Mouse (Mus musculus) 3T3-L1 (cell line): Measurements from ENCODE around the gene Csk.

Experiments used
- DNase-seq: peaks from one replicate; pipeline ENCODE4 v3.0.0-alpha.2; 2015; ENCODE audit warnings: low read depth, low spot score

Csk gene

GRCm38 (mm10) chr9:57653283-57653682 is at the start of gene Csk:
Gene Csk (minus strand): TSS chr9:57653631.
- no peak for DNase-seq

- peak; percentile 15 for DNase-seq
These were observed 45.2 kb upstream of the Csk start for GRCm38 (mm10) chr9:57698466-57699150.

- DNase-seq = no peak
These were observed 43.9 kb upstream of the Csk start for GRCm38 (mm10) chr9:57697380-57697779.

- no peak for DNase-seq
These were observed 43.2 kb upstream of the Csk start for GRCm38 (mm10) chr9:57696380-57697285.

- no peak for DNase-seq
These were observed 40.7 kb upstream of the Csk start for GRCm38 (mm10) chr9:57694108-57694507.

- no peak for DNase-seq
These were observed 35.2 kb upstream of the Csk start for GRCm38 (mm10) chr9:57688606-57689005.

GRCm38 (mm10) chr9:57688158-57688557 is 34.7 kb upstream of the Csk start:
- peak; percentile 13 for DNase-seq

- DNase-seq = no peak
These were observed 34.3 kb upstream of the Csk start, which contains the start of gene Cyp1a1 for GRCm38 (mm10) chr9:57687751-57688150. Gene Cyp1a1 (plus strand): TSS chr9:57687928.

GRCm38 (mm10) chr9:57686011-57686410 is 32.6 kb upstream of the Csk start:
- no peak for DNase-seq

GRCm38 (mm10) chr9:57683520-57683919 is 30.1 kb upstream of the Csk start, which contains the start of gene Cyp1a2:
Gene Cyp1a2 (minus strand): TSS chr9:57683703.
- no peak for DNase-seq

GRCm38 (mm10) chr9:57681411-57681810 is 28.0 kb upstream of the Csk start:
- DNase-seq = no peak

- DNase-seq = no peak
These were observed 18.1 kb upstream of the Csk start for GRCm38 (mm10) chr9:57671500-57671899.

GRCm38 (mm10) chr9:57671037-57671436 is 17.6 kb upstream of the Csk start:
- DNase-seq = no peak

- DNase-seq = no peak
These were observed 16.1 kb upstream of the Csk start for GRCm38 (mm10) chr9:57669566-57669965.

GRCm38 (mm10) chr9:57668277-57668676 is 14.8 kb upstream of the Csk start:
- no peak for DNase-seq

- no peak for DNase-seq
These were observed 14.4 kb upstream of the Csk start for GRCm38 (mm10) chr9:57667817-57668216.

- no peak for DNase-seq
These were observed 13.7 kb upstream of the Csk start for GRCm38 (mm10) chr9:57667136-57667535.

GRCm38 (mm10) chr9:57666536-57666935 is 13.1 kb upstream of the Csk start:
- DNase-seq = no peak

GRCm38 (mm10) chr9:57664616-57665015 is 11.2 kb upstream of the Csk start:
- DNase-seq = no peak

GRCm38 (mm10) chr9:57661552-57661951 is 8.1 kb upstream of the Csk start:
- DNase-seq = no peak

- DNase-seq = no peak
These were observed 7.1 kb upstream of the Csk start for GRCm38 (mm10) chr9:57660501-57660900.

- peak; percentile 94 for DNase-seq
These were observed 6.3 kb upstream of the Csk start for GRCm38 (mm10) chr9:57659774-57660173.

GRCm38 (mm10) chr9:57658970-57659369 is 5.5 kb upstream of the Csk start:
- DNase-seq = no peak
